Mouse (Mus musculus) spleen, postnatal 10 days (tissue): ENCODE measurements around the gene Kitl.

Experiments used
- DNase-seq, 2 experiments: peaks; one replicate each; pipeline ENCODE4 v3.0.0; 2021 to 2022; ENCODE audit warnings: low spot score in 2 of 2

The Kitl gene

GRCm38 (mm10) chr10:100026778-100027177 lies 11.3 kb downstream of the Kitl start:
- DNase-seq, result no peak

GRCm38 (mm10) chr10:100030385-100030784 lies 15.0 kb downstream of the Kitl start:
- no peak for DNase-seq

GRCm38 (mm10) chr10:100030980-100031516 lies 15.6 kb downstream of the Kitl start:
- DNase-seq, result no peak

- DNase-seq, result no peak
Measured at GRCm38 (mm10) chr10:100031631-100032030, 16.2 kb downstream of the Kitl start.

GRCm38 (mm10) chr10:100032566-100032965 lies 17.1 kb downstream of the Kitl start:
- no peak for DNase-seq

GRCm38 (mm10) chr10:100036021-100036420 lies 20.6 kb downstream of the Kitl start:
- no peak for DNase-seq

- DNase-seq, result no peak
Measured at GRCm38 (mm10) chr10:100038342-100038898, 23.0 kb downstream of the Kitl start.

GRCm38 (mm10) chr10:100038994-100039393 lies 23.6 kb downstream of the Kitl start:
- no peak for DNase-seq

- DNase-seq, result no peak
Measured at GRCm38 (mm10) chr10:100043748-100044147, 28.3 kb downstream of the Kitl start.

GRCm38 (mm10) chr10:100044153-100044552 lies 28.7 kb downstream of the Kitl start:
- no peak for DNase-seq

GRCm38 (mm10) chr10:100051146-100051783 lies 35.8 kb downstream of the Kitl start:
- no peak for DNase-seq

- DNase-seq, result no peak
Measured at GRCm38 (mm10) chr10:100052404-100052803, 37.0 kb downstream of the Kitl start.

GRCm38 (mm10) chr10:100052911-100053310 lies 37.5 kb downstream of the Kitl start:
- no peak for DNase-seq

GRCm38 (mm10) chr10:100054006-100054405 lies 38.6 kb downstream of the Kitl start:
- no peak for DNase-seq

GRCm38 (mm10) chr10:100055082-100055481 lies 39.7 kb downstream of the Kitl start:
- no peak for DNase-seq

- DNase-seq, result no peak
Measured at GRCm38 (mm10) chr10:100057106-100057623, 41.7 kb downstream of the Kitl start.

- no peak for DNase-seq
Measured at GRCm38 (mm10) chr10:100059356-100059755, 43.9 kb downstream of the Kitl start.

GRCm38 (mm10) chr10:100065529-100066301 lies 50.3 kb downstream of the Kitl start:
- DNase-seq, result no peak

GRCm38 (mm10) chr10:100066374-100066773 lies 50.9 kb downstream of the Kitl start:
- no peak for DNase-seq

GRCm38 (mm10) chr10:100072641-100073040 lies 57.2 kb downstream of the Kitl start:
- no peak for DNase-seq

- no peak for DNase-seq
Measured at GRCm38 (mm10) chr10:100073092-100073491, 57.7 kb downstream of the Kitl start.

GRCm38 (mm10) chr10:100101115-100101514 lies 85.7 kb downstream of the Kitl start:
- DNase-seq, result no peak
